Mouse (Mus musculus) testis, postnatal 14 days (tissue): Measurements from ENCODE around the gene Hist1h3d.
"Not testable (repeated sequence)": the region's sequence is repeated elsewhere in the genome, so short reads cannot be mapped to it uniquely, and the experiment has no call there.

Source experiments
- DNase-seq: peaks from one replicate; pipeline ENCODE4 v3.0.0; 2021; ENCODE audit warnings: low spot score

Gene Hist1h3d

DNA sequence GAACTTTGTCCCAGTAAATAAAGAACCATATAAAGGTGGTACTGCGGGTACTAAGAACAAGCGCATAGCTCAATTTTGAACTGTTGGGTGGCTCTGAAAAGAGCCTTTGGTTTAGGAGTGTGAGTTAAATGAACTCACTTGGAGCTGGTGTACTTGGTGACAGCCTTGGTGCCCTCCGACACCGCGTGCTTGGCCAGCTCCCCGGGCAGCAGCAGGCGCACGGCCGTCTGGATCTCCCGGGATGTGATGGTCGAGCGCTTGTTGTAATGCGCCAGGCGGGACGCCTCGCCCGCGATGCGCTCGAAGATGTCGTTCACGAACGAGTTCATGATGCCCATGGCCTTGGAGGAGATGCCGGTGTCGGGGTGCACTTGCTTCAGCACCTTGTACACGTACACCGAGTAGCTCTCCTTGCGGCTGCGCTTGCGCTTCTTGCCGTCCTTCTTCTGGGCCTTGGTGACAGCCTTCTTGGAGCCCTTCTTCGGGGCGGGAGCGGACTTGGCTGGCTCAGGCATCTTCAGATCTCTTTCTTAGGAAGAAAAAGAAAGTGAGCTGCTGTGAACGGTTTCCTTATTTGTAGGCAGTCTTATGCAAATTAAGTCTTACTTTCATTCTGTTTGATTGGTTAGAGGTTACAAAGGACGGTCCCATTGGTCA is 10.0 kb downstream of the Hist1h3d start:
- peak; percentile 79 for DNase-seq

DNA sequence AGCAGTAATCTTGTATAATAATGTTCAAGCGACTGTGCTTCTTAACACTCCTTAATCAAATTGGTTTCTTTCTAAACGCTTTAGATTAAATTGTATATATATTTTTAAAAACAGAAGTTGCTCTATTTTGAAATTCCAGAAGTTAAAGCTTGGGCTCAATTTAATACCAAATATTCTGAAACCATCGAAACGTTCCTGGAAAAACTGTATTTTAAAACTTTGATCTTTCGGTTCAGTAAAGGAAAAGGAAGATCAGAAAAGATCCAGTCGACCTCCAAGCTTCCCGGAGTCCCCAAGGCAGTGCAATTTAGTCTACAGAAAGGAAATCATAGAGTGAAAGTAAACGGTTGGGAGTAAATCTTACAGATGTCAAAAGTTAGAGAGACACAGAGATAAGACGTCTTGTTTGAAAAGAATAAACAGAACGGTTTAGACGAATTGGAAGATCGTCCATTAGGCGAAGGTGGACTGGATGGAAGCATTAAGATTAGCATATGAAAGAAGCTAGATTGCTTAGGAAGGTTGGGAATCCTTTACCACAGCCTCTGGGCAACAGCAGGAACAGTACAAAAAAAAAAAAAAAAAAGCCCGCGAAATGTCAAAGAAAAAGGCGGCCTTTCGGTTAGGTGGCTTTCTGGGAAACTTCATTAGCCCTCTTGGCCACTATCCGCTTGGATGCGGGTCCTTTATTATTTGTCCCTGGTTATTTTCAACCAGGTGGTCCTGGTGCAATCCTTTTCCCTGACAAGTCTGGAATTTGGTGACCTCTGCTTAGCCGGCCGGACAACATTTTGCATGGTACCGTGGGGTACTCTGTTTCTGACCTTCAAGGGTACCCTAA is 10.8 kb downstream of the Hist1h3d start:
- DNase-seq: no peak

- DNase-seq: no peak
These were observed 11.3 kb downstream of the Hist1h3d start for GRCm38 (mm10) chr13:23586940-23587225.

GRCm38 (mm10) chr13:23591206-23591605 is 15.6 kb downstream of the Hist1h3d start:
- no peak for DNase-seq

DNA sequence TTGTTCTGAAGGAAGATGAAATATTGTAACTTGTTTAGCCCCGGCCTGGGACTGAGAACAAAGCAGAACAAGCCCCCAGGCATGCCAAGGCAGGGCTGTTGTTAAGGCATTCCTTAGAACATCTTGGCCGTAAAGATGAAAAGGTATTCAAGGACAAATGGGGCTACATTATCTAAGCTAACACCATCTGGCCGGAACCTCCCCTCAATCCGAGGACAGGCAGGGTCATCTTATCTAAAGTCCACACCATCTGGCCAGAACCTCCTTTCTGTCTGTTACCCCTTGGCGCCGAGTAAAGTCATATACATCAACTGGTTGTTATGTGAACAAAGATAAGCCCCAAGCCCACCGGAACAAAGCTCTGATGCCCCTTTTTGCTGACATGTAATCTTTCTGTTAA is 16.3 kb downstream of the Hist1h3d start:
- DNase-seq: not testable (repeated sequence)

DNA sequence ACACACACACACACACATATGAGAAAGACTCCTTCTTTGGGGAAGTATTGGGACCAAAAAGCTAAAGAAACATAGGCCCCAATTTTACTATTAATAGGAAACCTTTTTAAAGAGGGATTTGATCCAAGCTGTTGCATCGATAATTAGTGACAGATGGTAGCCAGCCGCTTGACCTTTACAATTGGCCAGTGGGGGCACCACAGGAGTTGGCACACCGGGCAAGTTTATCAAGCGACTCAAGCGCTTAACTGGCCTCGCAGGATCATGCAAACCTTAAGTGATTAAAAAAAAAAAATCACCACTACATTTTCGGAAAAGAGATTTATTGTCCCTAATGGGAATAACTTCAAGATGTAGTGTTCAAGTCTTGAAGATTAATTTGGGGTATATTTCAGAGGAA is 17.1 kb downstream of the Hist1h3d start:
- DNase-seq: no peak

DNA sequence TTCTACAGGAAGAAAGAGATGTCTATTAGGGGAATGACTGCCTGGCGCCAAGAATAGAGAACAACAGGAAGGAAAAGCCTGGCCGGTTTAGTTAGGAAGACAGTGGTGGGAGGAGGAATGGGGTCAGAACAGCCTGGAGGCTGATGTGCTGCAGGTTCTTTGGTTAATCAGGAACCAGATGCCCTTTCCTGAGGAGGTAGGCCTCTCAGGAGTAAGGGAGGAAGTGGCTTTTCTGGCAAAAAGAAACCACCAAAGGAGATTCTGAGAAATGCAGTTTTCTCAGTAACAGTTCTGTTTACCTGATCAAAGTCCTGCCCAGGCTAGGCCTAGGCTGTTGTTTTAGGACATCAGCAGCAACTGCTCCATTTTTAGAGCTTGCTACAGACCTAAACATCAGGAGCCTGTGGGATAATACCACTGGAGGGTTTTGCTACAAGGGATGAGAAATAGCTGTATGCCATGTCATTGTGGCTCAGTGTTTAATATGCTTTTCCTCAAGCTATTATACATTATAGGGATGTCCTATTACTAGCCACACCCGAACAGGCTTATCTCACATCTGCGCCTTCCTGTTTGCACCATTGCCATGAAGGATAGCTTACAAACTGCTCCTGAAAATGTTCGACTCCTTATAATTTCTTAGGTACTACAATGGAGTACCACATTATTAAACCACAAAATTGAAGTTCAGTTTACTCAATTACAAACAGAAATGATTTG is 17.6 kb downstream of the Hist1h3d start:
- no peak for DNase-seq

GRCm38 (mm10) chr13:23595185-23595584 is 19.6 kb downstream of the Hist1h3d start:
- DNase-seq: no peak

- no peak for DNase-seq
These were observed 20.2 kb downstream of the Hist1h3d start for GRCm38 (mm10) chr13:23595622-23596372.

DNA sequence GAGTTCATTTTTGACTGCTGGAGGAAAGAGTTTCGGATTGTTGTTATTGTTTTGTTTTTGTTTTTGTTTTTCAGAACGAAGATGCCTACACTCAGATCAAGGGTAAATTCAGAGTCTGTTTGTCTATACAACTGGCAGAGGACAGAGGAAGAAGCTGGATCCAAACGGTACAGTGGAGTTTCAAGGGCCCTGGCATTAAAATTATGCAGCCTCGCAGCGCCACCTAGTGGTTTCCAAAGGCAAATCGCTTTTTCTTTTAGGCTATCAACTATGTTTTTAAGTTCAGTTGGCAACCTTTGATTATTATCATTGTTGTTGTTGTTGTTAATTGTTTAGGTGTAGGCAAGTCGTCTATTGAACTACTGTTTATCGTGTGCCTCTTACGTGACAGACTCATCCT is 22.4 kb downstream of the Hist1h3d start:
- DNase-seq: peak; percentile 53

GRCm38 (mm10) chr13:23603182-23603699 is 27.7 kb downstream of the Hist1h3d start:
- DNase-seq: no peak

GRCm38 (mm10) chr13:23604452-23604851 is 28.9 kb downstream of the Hist1h3d start:
- no peak for DNase-seq

DNA sequence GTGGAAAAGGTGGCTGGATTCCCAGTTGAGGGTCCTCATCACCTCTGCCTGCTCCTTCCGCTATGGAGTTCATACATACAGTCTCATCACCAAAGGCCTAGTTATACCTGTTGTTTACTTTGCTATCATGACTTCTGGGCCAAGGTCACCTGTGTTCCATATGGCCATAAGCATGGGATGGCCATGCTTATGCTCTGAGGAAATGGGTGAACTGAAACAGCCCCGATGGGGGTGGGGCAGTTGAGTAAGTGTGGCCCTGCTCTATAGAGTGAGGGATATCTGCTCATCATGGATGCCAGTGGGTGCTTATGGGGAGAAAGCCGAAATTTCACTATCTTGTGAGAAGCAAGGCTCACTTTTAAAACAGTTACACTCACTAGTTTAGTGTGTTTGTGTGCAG is 29.5 kb downstream of the Hist1h3d start:
- no peak for DNase-seq

GRCm38 (mm10) chr13:23609209-23609608 is 33.6 kb downstream of the Hist1h3d start:
- no peak for DNase-seq

GRCm38 (mm10) chr13:23609844-23610243 is 34.3 kb downstream of the Hist1h3d start:
- DNase-seq: no peak

DNA sequence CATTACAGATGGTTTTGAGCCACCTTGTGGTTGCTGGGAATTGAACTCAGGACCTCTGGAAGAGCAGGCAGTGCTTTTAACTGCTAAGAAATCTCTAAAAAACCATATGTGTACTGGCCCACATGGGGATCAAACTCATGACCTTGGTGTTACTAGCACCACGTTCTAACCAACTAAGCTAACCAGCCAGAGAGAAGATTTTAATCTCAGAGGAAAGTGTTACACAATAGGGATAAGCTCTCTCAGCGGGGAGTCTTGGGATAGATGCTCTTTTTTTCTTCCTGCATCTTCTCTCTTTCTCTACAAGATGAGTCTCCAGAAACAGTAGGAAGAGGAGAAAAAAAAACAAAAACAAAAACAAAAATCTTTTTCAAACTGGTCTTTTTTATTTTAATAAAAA is 34.8 kb downstream of the Hist1h3d start:
- no peak for DNase-seq

DNA sequence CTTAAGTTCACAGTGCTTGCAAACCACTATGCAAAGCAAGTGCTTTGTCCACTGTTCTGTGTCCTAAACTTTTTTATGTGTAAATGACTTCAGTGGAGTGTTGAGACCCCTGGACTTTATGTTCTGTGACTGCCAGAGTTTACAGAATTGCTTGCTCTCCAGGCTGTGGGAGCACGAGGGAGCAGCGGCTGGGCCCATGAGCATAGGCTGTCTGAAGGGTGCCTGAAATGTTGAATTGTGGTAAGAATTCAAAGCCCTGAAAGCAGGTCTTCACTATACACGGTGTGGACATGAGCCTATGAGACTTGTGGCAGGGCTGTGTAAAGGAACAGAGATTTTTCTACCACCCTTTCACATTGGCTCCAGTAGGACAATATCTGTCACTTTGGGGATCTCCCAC is 36.1 kb downstream of the Hist1h3d start:
- no peak for DNase-seq

DNA sequence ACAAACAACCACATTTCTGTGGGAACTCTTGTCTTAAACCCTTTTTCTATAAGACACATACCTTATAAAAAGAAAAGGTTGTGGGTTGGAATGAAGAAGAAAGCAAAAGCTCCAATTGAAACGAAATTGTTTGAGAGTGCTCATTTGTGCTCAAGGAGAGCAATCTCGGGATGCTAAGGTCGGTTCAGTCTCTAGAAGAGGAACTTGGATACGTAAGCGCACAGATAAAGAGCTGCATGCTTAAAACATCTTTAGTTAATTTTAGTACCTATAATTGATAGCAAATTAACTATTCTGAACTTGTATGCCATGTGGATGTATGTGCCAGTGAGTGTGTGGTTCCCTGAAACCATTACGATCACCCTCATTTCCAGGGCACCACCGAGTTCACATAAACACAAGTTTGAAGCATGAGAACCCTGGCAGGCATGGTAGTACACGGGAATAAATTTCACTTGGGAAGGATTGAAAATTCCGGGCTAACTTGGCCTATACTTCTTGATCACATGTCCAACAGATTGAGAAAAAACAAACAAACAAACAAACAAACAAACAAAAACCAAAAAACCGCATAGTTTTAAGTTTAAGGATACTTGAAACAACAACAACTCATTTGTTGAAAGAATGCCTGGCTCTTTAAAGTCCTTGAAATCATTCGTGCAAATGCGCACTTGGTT is 44.6 kb downstream of the Hist1h3d start:
- no peak for DNase-seq

DNA sequence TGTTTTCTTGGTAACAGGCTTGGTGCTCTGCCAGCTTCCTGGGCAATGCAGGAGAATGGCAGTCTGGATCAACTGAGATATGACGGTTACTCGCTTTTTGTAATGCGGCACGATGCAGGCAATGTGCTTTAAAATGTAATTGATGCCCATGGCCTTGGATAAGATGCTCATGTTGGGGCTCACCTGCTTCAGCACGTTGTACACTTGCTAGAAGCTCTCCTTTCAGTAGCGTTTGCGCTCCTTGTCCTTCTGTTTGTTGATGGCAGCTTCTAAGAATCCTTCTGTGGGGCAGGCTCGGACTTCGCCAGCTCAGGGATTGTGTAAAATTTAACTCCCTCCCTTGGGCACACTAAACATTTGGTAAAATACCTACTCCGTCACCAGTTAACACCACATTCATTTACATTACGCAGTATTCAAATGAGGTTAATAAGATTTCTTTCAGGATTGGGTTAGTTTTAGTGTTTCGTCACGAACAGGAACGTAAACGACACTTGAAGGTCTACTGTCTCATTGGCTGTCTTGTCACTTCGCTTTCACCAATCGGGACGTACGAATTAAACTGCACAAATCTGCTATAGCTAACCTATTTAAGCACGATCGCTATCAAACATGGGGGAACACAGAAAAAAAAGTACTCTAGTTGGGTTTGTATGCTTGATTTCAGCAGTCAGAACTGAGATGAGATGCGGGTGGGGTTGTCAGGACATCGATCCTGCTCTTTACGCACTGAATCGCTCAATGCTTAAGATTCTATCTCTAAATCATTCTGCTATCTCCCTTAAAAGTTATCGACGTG is 45.4 kb downstream of the Hist1h3d start, which contains the start of gene Hist1h2be:
Hist1h2be (minus strand) TSS at position 392 of the 799 bp plus-strand sequence.
- DNase-seq: peak; percentile 47

DNA sequence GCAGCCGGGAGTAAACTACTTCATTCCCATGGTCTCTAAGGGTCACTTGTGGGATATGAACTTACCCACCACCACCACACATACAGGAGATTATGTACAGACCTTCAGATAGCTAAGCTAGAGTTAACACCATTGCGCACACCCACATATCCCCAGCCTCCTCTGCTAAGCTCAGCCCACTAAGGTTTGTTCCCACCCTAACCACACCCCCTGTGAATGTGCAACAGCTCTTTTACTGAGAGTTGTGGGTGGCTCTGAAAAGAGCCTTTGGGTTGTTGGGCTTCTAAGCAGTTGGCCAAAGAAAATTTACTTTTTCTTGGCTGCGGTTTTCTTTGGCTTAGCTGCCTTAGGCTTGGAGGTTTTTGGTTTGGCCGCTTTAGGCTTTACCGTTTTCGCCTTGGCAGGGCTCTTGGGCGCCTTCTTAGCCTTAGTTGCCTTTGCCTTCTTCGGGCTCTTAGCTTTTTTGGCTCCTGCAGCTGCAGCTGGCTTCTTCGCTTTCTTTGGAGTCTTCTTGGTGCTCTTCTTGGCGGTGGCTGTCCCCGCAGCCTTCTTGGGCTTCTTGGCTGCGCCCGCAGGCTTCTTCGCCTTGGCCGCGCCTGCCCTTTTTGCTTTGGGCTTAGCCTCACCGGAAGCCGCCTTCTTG is 46.1 kb downstream of the Hist1h3d start:
- DNase-seq: peak; percentile 78
